Mouse (Mus musculus) lung, postnatal 0 days (tissue): ENCODE results near the gene Rnh1. TPM values are rescaled to one million over a fixed set of nuclear protein-coding genes. Genes with fewer than 3 reads are reported as not detected.

Experiments used
- ATAC-seq: fragments of 200-750 bp; cut with Nextera tagmentation; 2 replicates; pipeline ENCODE4 v1.8.0; 2017; ENCODE audit warnings: moderate library complexity
- DNase-seq: peaks from one replicate; pipeline ENCODE4 v3.0.0-alpha.2; 2016; ENCODE audit warnings: low spot score
- H3K27ac ChIP-seq: fragments of 300-500 bp; sonication (generic); 2 replicates; pipeline ENCODE4 v1.5.1; 2014; ENCODE audit warnings: antibody characterized with exemption, mild to moderate bottlenecking, low read length, mixed read lengths
- H3K27me3 ChIP-seq: fragments of 300-500 bp; sonication (generic); replicated peaks from 2 replicates; pipeline ENCODE4 v1.6.1; 2014; ENCODE audit warnings: low read length, mixed read lengths; ENCODE audit not compliant: insufficient read depth
- H3K36me3 ChIP-seq: fragments of 300-500 bp; sonication (generic); 2 replicates; pipeline ENCODE4 v1.6.1; 2014; ENCODE audit warnings: low read length, mixed read lengths; ENCODE audit not compliant: insufficient read depth
- H3K4me1 ChIP-seq: fragments of 300-500 bp; sonication (generic); 2 replicates; pipeline ENCODE4 v1.6.1; 2014; ENCODE audit warnings: antibody characterized with exemption, low read depth, low read length, mixed read lengths; ENCODE audit not compliant: insufficient read depth
- H3K4me2 ChIP-seq: fragments of 300-500 bp; sonication (generic); replicated peaks from 2 replicates; pipeline ENCODE4 v1.6.1; 2014; ENCODE audit warnings: low read depth, mild to moderate bottlenecking, low read length, moderate library complexity, mixed read lengths
- H3K4me3 ChIP-seq: fragments of 300-500 bp; sonication (generic); 2 replicates; pipeline ENCODE4 v1.5.1; 2014; ENCODE audit warnings: low read depth, low read length
- H3K9ac ChIP-seq: fragments of 300-500 bp; sonication (generic); replicated peaks from 2 replicates; pipeline ENCODE4 v1.6.1; 2014; ENCODE audit warnings: low read depth, mild to moderate bottlenecking
- H3K9me3 ChIP-seq: fragments of 300-500 bp; sonication (generic); 2 replicates; pipeline ENCODE4 v1.6.1; 2016; ENCODE audit warnings: low read length, mixed read lengths
- CTCF ChIP-seq: IDR thresholded peaks from 2 replicates; pipeline ENCODE4 v1.5.1; 2016; ENCODE audit warnings: antibody characterized with exemption, mild to moderate bottlenecking
- EP300 ChIP-seq: IDR thresholded peaks from 2 replicates; pipeline ENCODE4 v1.6.1; 2016; ENCODE audit warnings: antibody characterized with exemption, mild to moderate bottlenecking, control low read depth
- WGBS: fragments of 180-500 bp; shearing (Covaris S2); extraction: QIAGEN DNeasy Blood & Tissue Kit; methylation state at CpG from one replicate; pipeline ENCODE4 v1.1.7; 2014; 5-methylcytosine and 5-hydroxymethylcytosine counted together
- microRNA counts: library from miRNA; unstranded; fragments of <30 nt; microRNA quantifications from one replicate; lab custom pipeline; 2015
- microRNA-seq: library from miRNA; unstranded; fragments of <30 nt; microRNA quantifications from one replicate; pipeline ENCODE4, GENCODE M21; 2016
- polyA plus RNA-seq: library from polyadenylated mRNA; unstranded; fragments of >200 nt; fragmentation: Nextera tagmentation; extraction: Ambion mirVana; gene quantifications from 2 replicates; pipeline ENCODE4 v1.2.1, GENCODE M21; 2015

Gene Rnh1
- polyA plus RNA-seq, 1 experiment from 2014 or later: 187 TPM

DNA sequence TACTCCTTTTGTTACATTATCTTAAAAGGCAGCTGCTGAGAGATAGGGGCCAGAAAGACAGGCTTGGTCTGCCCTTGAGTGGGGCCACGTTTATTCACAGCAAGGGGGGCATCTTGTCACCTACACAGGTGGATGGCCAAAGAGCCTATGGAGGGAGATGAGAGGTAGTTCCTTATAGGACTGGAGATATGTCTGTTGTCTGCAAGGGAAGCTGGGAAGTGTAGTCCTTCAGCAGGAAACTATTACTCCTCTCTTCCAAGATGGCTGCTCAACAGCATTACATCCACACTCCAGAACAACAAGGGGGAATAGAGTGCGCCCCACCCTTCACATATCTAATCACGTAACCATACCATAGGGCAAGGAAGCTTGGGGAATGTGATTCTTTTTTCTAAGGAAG lies 53.2 kb downstream of the Rnh1 start:
- H3K36me3 ChIP-seq: no peaks in the 10 kb centered on the region
- H3K9me3 ChIP-seq: no peaks in the 10 kb centered on the region
- WGBS: 72% methylated on average over 3 of the region's 3 CpGs
- H3K27ac ChIP-seq: no peak overlapping the region
- no peak for DNase-seq
- H3K4me2 ChIP-seq: no peak overlapping the region
- H3K27me3 ChIP-seq: no peaks in the 10 kb centered on the region
- H3K4me3 ChIP-seq: no peak overlapping the region
- ATAC-seq: no peak
- no peak overlapping the region for H3K9ac ChIP-seq
- no peaks in the 10 kb centered on the region; the same call in 1 of the 2 replicates for H3K4me1 ChIP-seq
- TF ChIP-seq CTCF: no peak
- TF ChIP-seq EP300: no peak

- H3K4me1 ChIP-seq: no peaks in the 10 kb centered on the region; the same call in 1 of the 2 replicates
- H3K4me3 ChIP-seq: no peak within 1 kb of the TSS
- H3K9me3 ChIP-seq: no peaks in the 10 kb centered on the region
- WGBS: 15% methylated on average over 9 of the region's 9 CpGs
- H3K36me3 ChIP-seq: no peaks in the 10 kb centered on the region
- DNase-seq (peak; percentile 61), ATAC-seq (peak; percentile 52)
- TF ChIP-seq EP300 (no peak), CTCF (no peak)
- no peaks in the 10 kb centered on the region for H3K27me3 ChIP-seq
- no peak within 1 kb of the TSS for H3K27ac ChIP-seq
- peak within 1 kb of the TSS; percentile 33; the same call in 1 of the 2 replicates for H3K4me2 ChIP-seq
- H3K9ac ChIP-seq: no peak within 1 kb of the TSS
Measured at GRCm38 (mm10) chr7:141117636-141118035, 55.0 kb downstream of the Rnh1 start, which contains the start of gene Ano9. Ano9 (minus strand) TSS chr7:141117806.

GRCm38 (mm10) chr7:141115874-141116273 lies 56.8 kb downstream of the Rnh1 start:
- Histone ChIP-seq H3K4me3 (no peak overlapping the region), H3K4me2 (no peak overlapping the region), H3K36me3 (no peaks in the 10 kb centered on the region), H3K27me3 (no peaks in the 10 kb centered on the region), H3K9ac (no peak overlapping the region), H3K27ac (no peak overlapping the region), H3K9me3 (no peaks in the 10 kb centered on the region), H3K4me1 (no peaks in the 10 kb centered on the region)
- ATAC-seq (no peak), DNase-seq (no peak)
- TF ChIP-seq EP300 (no peak), CTCF (no peak)
- WGBS: 80% methylated on average over 9 of the region's 9 CpGs

MicroRNAs encoded within 50 kb of the gene (microRNA counts, 519-probe panel; counts per million panel counts)
- microRNA mmu-miR-210 (lab: Ali Mortazavi, UCI): 4,783 counts per million, percentile 55 among the panel's probes with 10 or more counts

Small RNA genes lying within 50 kb of the gene (microRNA-seq; reads per million reads assigned to microRNA genes)
- gene Mir210: 496 reads per million, percentile 67 among the genes with 10 or more reads in this experiment

Other genes with a start within 250 kb of the Rnh1 start
- gene Pgghg, start 231.5 kb downstream of the Rnh1 start, polyA plus RNA-seq: 12.7 and 14.4 TPM in 2 replicates
- 1.6 and 1.8 TPM in 2 replicates for gene Ifitm5, start 222.6 kb downstream of the Rnh1 start, polyA plus RNA-seq
- 0.31 TPM in 1 of 2 replicates, not detected in the other for gene Gm45717, start 216.9 kb downstream of the Rnh1 start, polyA plus RNA-seq
- 1,373 and 1,710 TPM in 2 replicates for gene Ifitm2, start 216.9 kb downstream of the Rnh1 start, polyA plus RNA-seq
- gene Ifitm1, start 205.6 kb downstream of the Rnh1 start, polyA plus RNA-seq: 402 and 510 TPM in 2 replicates
- 779 and 1,037 TPM in 2 replicates for gene Ifitm3, start 162.1 kb downstream of the Rnh1 start, polyA plus RNA-seq
- 7.4 and 7.7 TPM in 2 replicates for gene Ifitm6, start 154.9 kb downstream of the Rnh1 start, polyA plus RNA-seq
- not detected in 2 replicates for gene Gm17387, start 143.7 kb downstream of the Rnh1 start, polyA plus RNA-seq
- gene B4galnt4, start 111.8 kb downstream of the Rnh1 start, polyA plus RNA-seq: 0.13 and 0.20 TPM in 2 replicates
- gene Pkp3, start 94.6 kb downstream of the Rnh1 start, polyA plus RNA-seq: 14.4 and 15.3 TPM in 2 replicates
- gene Sigirr, start 72.3 kb downstream of the Rnh1 start, polyA plus RNA-seq: 27.1 and 30.5 TPM in 2 replicates
- gene Ano9, start 55.1 kb downstream of the Rnh1 start, polyA plus RNA-seq: 1.5 and 3.1 TPM in 2 replicates
- gene Ptdss2, start 50.5 kb downstream of the Rnh1 start, polyA plus RNA-seq: 39.1 and 45.7 TPM in 2 replicates
- gene Hras, start 21.1 kb upstream of the Rnh1 start, polyA plus RNA-seq: 121 and 126 TPM in 2 replicates
- 6.8 and 7.4 TPM in 2 replicates for gene Lrrc56, start 21.3 kb upstream of the Rnh1 start, polyA plus RNA-seq
- gene Lmntd2, start 41.2 kb upstream of the Rnh1 start, polyA plus RNA-seq: 0.97 and 1.0 TPM in 2 replicates
- gene Rassf7, start 43.0 kb upstream of the Rnh1 start, polyA plus RNA-seq: 93.6 and 98.7 TPM in 2 replicates
- gene Phrf1, start 55.9 kb upstream of the Rnh1 start, polyA plus RNA-seq: 26.6 and 32.0 TPM in 2 replicates
- gene Irf7, start 93.6 kb upstream of the Rnh1 start, polyA plus RNA-seq: 12.6 and 15.8 TPM in 2 replicates
- gene Cdhr5, start 103.9 kb upstream of the Rnh1 start, polyA plus RNA-seq: not detected in 2 replicates
- gene Sct, start 106.3 kb upstream of the Rnh1 start, polyA plus RNA-seq: 1.0 and 1.3 TPM in 2 replicates
- gene Drd4, start 119.1 kb upstream of the Rnh1 start, polyA plus RNA-seq: 0.12 and 0.17 TPM in 2 replicates
- gene Deaf1, start 154.8 kb upstream of the Rnh1 start, polyA plus RNA-seq: 35.7 and 40.8 TPM in 2 replicates
- gene Tmem80, start 154.9 kb upstream of the Rnh1 start, polyA plus RNA-seq: 34.7 and 44.1 TPM in 2 replicates
- gene Eps8l2, start 166.0 kb upstream of the Rnh1 start, polyA plus RNA-seq: 67.6 and 73.1 TPM in 2 replicates
- gene Taldo1, start 219.3 kb upstream of the Rnh1 start, polyA plus RNA-seq: 260 and 276 TPM in 2 replicates
- gene Gatd1, start 241.3 kb upstream of the Rnh1 start, polyA plus RNA-seq: 49.8 and 52.3 TPM in 2 replicates